Mouse (Mus musculus): ENCODE measurements around the gene Loxl4. TPM values are rescaled to one million over a fixed set of nuclear protein-coding genes. Genes with fewer than 3 reads are reported as not detected.

Loxl4 gene
- total and polyA plus RNA-seq, 2 experiments from 2014 or later = 0.10 to 0.27 TPM

DNA sequence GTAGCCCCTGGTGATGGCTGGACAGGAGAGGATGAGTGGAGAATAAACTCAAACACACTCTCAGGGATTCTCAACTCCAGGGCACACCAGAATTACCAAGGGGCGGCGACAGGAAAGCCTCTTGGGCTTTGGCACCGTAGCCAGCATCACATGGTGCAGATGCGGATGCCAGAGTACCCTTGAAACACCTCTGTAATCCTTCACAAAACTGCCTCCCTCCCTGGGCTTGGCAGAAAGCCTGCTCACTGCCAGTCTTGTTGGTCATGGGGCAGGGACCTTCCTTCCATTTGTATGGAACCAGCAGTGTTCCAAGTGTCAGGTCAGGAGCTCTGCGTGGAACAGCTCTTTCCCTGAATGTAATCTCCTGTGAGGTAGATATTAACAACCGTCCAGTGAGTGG, 15.5 kb upstream of the Loxl4 start:
- Histone ChIP-seq H3K4me3 (ENCODE audit: low read depth, low read length) (no peak overlapping the region), H3K9me3 (ENCODE audit: low read length) (no peaks in the 10 kb centered on the region), H3K27ac (ENCODE audit: low read depth, low read length) (no peak overlapping the region), H3K27me3 (ENCODE audit: insufficient read depth, low read length) (no peaks in the 10 kb centered on the region), H3K4me2 (ENCODE audit: low read depth, low read length, poor library complexity, severe bottlenecking) (no peak overlapping the region), H3K36me3 (ENCODE audit: insufficient read depth, low read length) (no peaks in the 10 kb centered on the region), H3K4me1 (ENCODE audit: insufficient read depth, low read length) (peaks cover 5% of the 10 kb centered on the region; the same call in 1 of the 2 replicates), H3K9ac (replicated peaks; ENCODE audit: low read length, poor library complexity, severe bottlenecking) (no peak overlapping the region)
- TF ChIP-seq CTCF (IDR thresholded peaks at IDR 0.05) = no peak
- DNase-seq (ENCODE audit: low spot score) (no peak), ATAC-seq (ENCODE audit: low FRiP score) (no peak)
- WGBS = 80% methylated on average over 6 of the region's 6 CpGs

GRCm38 (mm10) chr19:42613647-42614225, 1.1 kb upstream of the Loxl4 start:
- peaks cover 3% of the 10 kb centered on the region; the same call in 1 of the 2 replicates for H3K4me1 ChIP-seq (ENCODE audit: insufficient read depth, low read length)
- H3K36me3 ChIP-seq (ENCODE audit: insufficient read depth, low read length) = no peaks in the 10 kb centered on the region
- DNase-seq (ENCODE audit: low spot score) (no peak), ATAC-seq (ENCODE audit: low FRiP score) (no peak)
- no peak for TF ChIP-seq CTCF (IDR thresholded peaks at IDR 0.05)
- no peak overlapping the region for H3K4me3 ChIP-seq (ENCODE audit: low read depth, low read length)
- no peaks in the 10 kb centered on the region for H3K9me3 ChIP-seq (ENCODE audit: low read length)
- no peak overlapping the region for H3K4me2 ChIP-seq (ENCODE audit: low read depth, low read length, poor library complexity, severe bottlenecking)
- H3K27me3 ChIP-seq (ENCODE audit: insufficient read depth, low read length) = peaks cover 15% of the 10 kb centered on the region
- 82% methylated on average over 7 of the region's 7 CpGs for WGBS
- H3K27ac ChIP-seq (ENCODE audit: low read depth, low read length) = no peak overlapping the region
- H3K9ac ChIP-seq (replicated peaks; ENCODE audit: low read length, poor library complexity, severe bottlenecking) = no peak overlapping the region

DNA sequence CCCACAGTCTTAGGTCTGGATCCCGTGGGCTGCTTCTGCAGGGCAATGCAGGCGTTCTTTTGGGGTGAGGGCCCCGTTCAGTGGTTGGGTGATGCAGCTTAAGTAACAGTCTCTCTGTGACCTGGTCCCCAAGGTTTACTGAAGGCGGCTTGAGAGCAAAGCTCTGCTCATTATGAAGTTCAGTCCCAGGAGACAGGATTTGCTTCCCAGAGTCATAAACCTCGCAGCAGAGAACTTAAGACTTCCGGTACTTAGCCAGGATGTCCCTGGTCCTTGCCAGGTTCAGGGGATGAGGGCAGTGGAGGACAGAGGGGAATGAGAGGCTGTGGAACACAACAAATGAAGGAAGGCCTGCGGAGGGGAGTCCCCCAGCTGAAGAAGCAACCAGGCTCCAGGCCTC, 503 bp upstream of the Loxl4 start:
- H3K36me3 ChIP-seq (ENCODE audit: insufficient read depth, low read length) = no peaks in the 10 kb centered on the region
- ATAC-seq (ENCODE audit: low FRiP score) = no peak
- H3K4me3 ChIP-seq (ENCODE audit: low read depth, low read length) = peak overlapping the region; percentile 28; the same call in 1 of the 2 replicates
- peaks cover 3% of the 10 kb centered on the region; the same call in 1 of the 2 replicates for H3K4me1 ChIP-seq (ENCODE audit: insufficient read depth, low read length)
- DNase-seq (ENCODE audit: low spot score) = no peak
- no peaks in the 10 kb centered on the region for H3K9me3 ChIP-seq (ENCODE audit: low read length)
- H3K27ac ChIP-seq (ENCODE audit: low read depth, low read length) = no peak overlapping the region
- H3K27me3 ChIP-seq (ENCODE audit: insufficient read depth, low read length) = peaks cover 15% of the 10 kb centered on the region
- WGBS = 30% methylated on average over 7 of the region's 7 CpGs
- H3K4me2 ChIP-seq (ENCODE audit: low read depth, low read length, poor library complexity, severe bottlenecking) = peak overlapping the region; percentile 51; the same call in 1 of the 2 replicates
- no peak overlapping the region for H3K9ac ChIP-seq (replicated peaks; ENCODE audit: low read length, poor library complexity, severe bottlenecking)
- no peak for TF ChIP-seq CTCF (IDR thresholded peaks at IDR 0.05)

DNA sequence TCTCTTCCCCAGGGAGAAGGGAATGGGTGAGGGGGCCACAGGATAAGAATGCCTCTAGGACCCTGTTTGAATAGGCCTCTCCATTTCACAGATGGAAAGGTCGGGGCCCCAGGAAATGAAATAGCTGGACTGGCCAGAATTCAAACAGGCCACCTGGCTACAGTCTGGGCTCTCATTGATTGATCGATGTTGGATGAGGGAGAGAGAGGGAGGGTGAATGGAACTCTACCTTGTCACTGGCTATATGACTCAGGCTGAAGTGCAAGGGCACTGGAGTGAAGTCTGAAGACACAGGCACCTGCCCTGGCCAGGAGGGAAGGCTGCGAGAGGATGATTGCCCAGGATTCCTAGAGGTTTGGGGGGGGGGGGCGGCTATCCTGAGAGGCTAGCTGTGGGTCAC, 867 bp downstream of the Loxl4 start:
- Histone ChIP-seq H3K9me3 (ENCODE audit: low read length) (no peaks in the 10 kb centered on the region), H3K4me1 (ENCODE audit: insufficient read depth, low read length) (peaks cover 3% of the 10 kb centered on the region; the same call in 1 of the 2 replicates), H3K4me3 (ENCODE audit: low read depth, low read length) (no peak overlapping the region), H3K4me2 (ENCODE audit: low read depth, low read length, poor library complexity, severe bottlenecking) (no peak overlapping the region), H3K27ac (ENCODE audit: low read depth, low read length) (no peak overlapping the region), H3K9ac (replicated peaks; ENCODE audit: low read length, poor library complexity, severe bottlenecking) (no peak overlapping the region), H3K36me3 (ENCODE audit: insufficient read depth, low read length) (no peaks in the 10 kb centered on the region), H3K27me3 (ENCODE audit: insufficient read depth, low read length) (peaks cover 15% of the 10 kb centered on the region)
- no peak for ATAC-seq (ENCODE audit: low FRiP score)
- 81% methylated on average over 4 of the region's 4 CpGs for WGBS
- no peak for DNase-seq (ENCODE audit: low spot score)
- TF ChIP-seq CTCF (IDR thresholded peaks at IDR 0.05) = no peak

DNA sequence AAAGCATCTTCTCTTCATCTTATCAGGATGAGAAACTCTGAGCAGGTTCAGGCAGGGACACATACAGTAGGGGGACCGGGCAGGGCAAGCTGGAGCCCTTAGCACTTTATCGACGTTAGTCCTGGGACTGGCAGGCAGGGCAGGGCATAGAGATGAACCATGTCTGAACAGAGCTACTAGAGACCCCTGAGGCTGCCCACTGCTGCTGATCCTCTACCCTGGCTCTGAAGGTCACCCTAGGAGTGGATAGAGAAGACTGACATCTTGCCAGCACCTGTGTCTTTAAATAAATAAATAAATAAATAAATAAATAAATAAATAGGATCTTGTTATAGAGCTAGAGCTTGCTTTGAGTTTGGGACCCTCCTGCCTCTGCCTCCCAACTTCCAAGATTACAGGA, 2.9 kb downstream of the Loxl4 start:
- peaks cover 15% of the 10 kb centered on the region for H3K27me3 ChIP-seq (ENCODE audit: insufficient read depth, low read length)
- peaks cover 3% of the 10 kb centered on the region; the same call in 1 of the 2 replicates for H3K4me1 ChIP-seq (ENCODE audit: insufficient read depth, low read length)
- TF ChIP-seq CTCF (IDR thresholded peaks at IDR 0.05) = no peak
- H3K9ac ChIP-seq (replicated peaks; ENCODE audit: low read length, poor library complexity, severe bottlenecking) = no peak overlapping the region
- no peak overlapping the region for H3K4me3 ChIP-seq (ENCODE audit: low read depth, low read length)
- no peak overlapping the region for H3K27ac ChIP-seq (ENCODE audit: low read depth, low read length)
- H3K9me3 ChIP-seq (ENCODE audit: low read length) = no peaks in the 10 kb centered on the region
- WGBS = 95% methylated on average over 3 of the region's 3 CpGs
- ATAC-seq (ENCODE audit: low FRiP score) (no peak), DNase-seq (ENCODE audit: low spot score) (no peak)
- no peaks in the 10 kb centered on the region for H3K36me3 ChIP-seq (ENCODE audit: insufficient read depth, low read length)
- H3K4me2 ChIP-seq (ENCODE audit: low read depth, low read length, poor library complexity, severe bottlenecking) = no peak overlapping the region

- Histone ChIP-seq H3K4me3 (ENCODE audit: low read depth, low read length) (no peak overlapping the region), H3K36me3 (ENCODE audit: insufficient read depth, low read length) (no peaks in the 10 kb centered on the region), H3K4me1 (ENCODE audit: insufficient read depth, low read length) (peaks cover 3% of the 10 kb centered on the region; the same call in 1 of the 2 replicates), H3K9ac (replicated peaks; ENCODE audit: low read length, poor library complexity, severe bottlenecking) (no peak overlapping the region), H3K9me3 (ENCODE audit: low read length) (no peaks in the 10 kb centered on the region), H3K27me3 (ENCODE audit: insufficient read depth, low read length) (peaks cover 12% of the 10 kb centered on the region), H3K4me2 (ENCODE audit: low read depth, low read length, poor library complexity, severe bottlenecking) (no peak overlapping the region), H3K27ac (ENCODE audit: low read depth, low read length) (no peak overlapping the region)
- DNase-seq (ENCODE audit: low spot score) (no peak), ATAC-seq (ENCODE audit: low FRiP score) (no peak)
- no peak for TF ChIP-seq CTCF (IDR thresholded peaks at IDR 0.05)
- 95% methylated on average over 5 of the region's 5 CpGs for WGBS
Measured at GRCm38 (mm10) chr19:42608082-42608481, 4.5 kb downstream of the Loxl4 start.
